Mouse (Mus musculus): ENCODE data around the gene Hkdc1.

Gene Hkdc1

GRCm38 (mm10) chr10:62380936-62381335 lies 41.4 kb downstream of the Hkdc1 start:
- DNase-seq (ENCODE audit: low spot score in 2 of 2): no peak

GRCm38 (mm10) chr10:62379808-62380207 lies 42.5 kb downstream of the Hkdc1 start, which contains the start of gene Hk1:
Hk1 (minus strand) TSS chr10:62379908.
- DNase-seq (ENCODE audit: low spot score in 2 of 2): no peak

GRCm38 (mm10) chr10:62358827-62359226 lies 63.5 kb downstream of the Hkdc1 start:
- no peak for DNase-seq (ENCODE audit: low spot score in 2 of 2)

GRCm38 (mm10) chr10:62356105-62356730 lies 66.1 kb downstream of the Hkdc1 start:
- no peak for DNase-seq (ENCODE audit: low spot score in 2 of 2)

GRCm38 (mm10) chr10:62345147-62345546 lies 77.1 kb downstream of the Hkdc1 start:
- DNase-seq (ENCODE audit: low spot score in 2 of 2): no peak

GRCm38 (mm10) chr10:62344004-62344752 lies 78.1 kb downstream of the Hkdc1 start:
- DNase-seq (ENCODE audit: low spot score in 2 of 2): no peak

GRCm38 (mm10) chr10:62342512-62342911 lies 79.8 kb downstream of the Hkdc1 start:
- DNase-seq (ENCODE audit: low spot score in 2 of 2): no peak

- no peak for DNase-seq (ENCODE audit: low spot score in 2 of 2)
Observed at GRCm38 (mm10) chr10:62341956-62342355, 80.3 kb downstream of the Hkdc1 start.

- DNase-seq (ENCODE audit: low spot score in 2 of 2): no peak
Observed at GRCm38 (mm10) chr10:62340991-62341390, 81.3 kb downstream of the Hkdc1 start.

- DNase-seq (ENCODE audit: low spot score in 2 of 2): peak; percentile 98 to 99
Observed at GRCm38 (mm10) chr10:62340095-62340731, 82.1 kb downstream of the Hkdc1 start.

- peak in 1 of 2 experiments; percentile 38 for DNase-seq (ENCODE audit: low spot score in 2 of 2)
Observed at GRCm38 (mm10) chr10:62339211-62340094, 82.8 kb downstream of the Hkdc1 start.

- DNase-seq (ENCODE audit: low spot score in 2 of 2): no peak
Observed at GRCm38 (mm10) chr10:62338626-62339025, 83.7 kb downstream of the Hkdc1 start.

GRCm38 (mm10) chr10:62338176-62338575 lies 84.1 kb downstream of the Hkdc1 start:
- DNase-seq (ENCODE audit: low spot score in 2 of 2): no peak

GRCm38 (mm10) chr10:62336601-62337578 lies 85.4 kb downstream of the Hkdc1 start:
- no peak for DNase-seq (ENCODE audit: low spot score in 2 of 2)

GRCm38 (mm10) chr10:62335423-62335776 lies 86.9 kb downstream of the Hkdc1 start:
- DNase-seq (ENCODE audit: low spot score in 2 of 2): no peak

- DNase-seq (ENCODE audit: low spot score in 2 of 2): no peak
Observed at GRCm38 (mm10) chr10:62334686-62335422, 87.4 kb downstream of the Hkdc1 start.

- DNase-seq (ENCODE audit: low spot score in 2 of 2): no peak
Observed at GRCm38 (mm10) chr10:62333269-62333668, 89.0 kb downstream of the Hkdc1 start.
